Mouse (Mus musculus) lung, adult 2 months (tissue): Measurements from ENCODE around the gene Ccnb2.

Source experiments
- CTCF ChIP-seq: fragments of 200-500 bp; IDR thresholded peaks from 2 replicates; pipeline ENCODE4 v1.5.1; 2011; ENCODE audit warnings: mild to moderate bottlenecking, low read length, control low read depth; ENCODE audit not compliant: insufficient read depth
- POLR2A ChIP-seq: fragments of 200-500 bp; IDR thresholded peaks from 2 replicates; pipeline ENCODE4 v1.6.1; 2011; ENCODE audit warnings: low read depth, mild to moderate bottlenecking, control low read depth, low read length, borderline replicate concordance; ENCODE audit errors: extremely low read depth

DNA sequence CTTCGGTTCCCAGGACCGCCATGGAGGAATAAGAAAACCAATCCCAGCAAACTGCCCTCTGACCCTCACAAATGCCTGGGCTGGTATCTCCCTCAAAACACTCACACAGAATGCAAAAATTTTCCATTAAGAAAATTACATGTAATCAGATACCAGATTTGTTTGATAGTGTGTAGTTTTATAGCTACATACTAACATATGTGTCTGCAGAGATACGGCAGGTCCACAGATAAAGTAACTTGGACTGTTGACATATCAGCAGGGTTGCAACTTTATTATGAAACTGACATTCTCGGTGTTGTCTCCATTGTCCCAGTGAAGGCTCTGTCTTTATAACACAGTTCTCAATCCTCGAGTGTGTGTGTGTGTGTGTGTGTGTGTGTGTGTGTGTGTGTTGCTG, 30.3 kb downstream of the Ccnb2 start:
- no peak for TF ChIP-seq CTCF
- TF ChIP-seq POLR2A = no peak
